ENCODE assay signal across 7 mouse cellular contexts in the genomic region with DNA sequence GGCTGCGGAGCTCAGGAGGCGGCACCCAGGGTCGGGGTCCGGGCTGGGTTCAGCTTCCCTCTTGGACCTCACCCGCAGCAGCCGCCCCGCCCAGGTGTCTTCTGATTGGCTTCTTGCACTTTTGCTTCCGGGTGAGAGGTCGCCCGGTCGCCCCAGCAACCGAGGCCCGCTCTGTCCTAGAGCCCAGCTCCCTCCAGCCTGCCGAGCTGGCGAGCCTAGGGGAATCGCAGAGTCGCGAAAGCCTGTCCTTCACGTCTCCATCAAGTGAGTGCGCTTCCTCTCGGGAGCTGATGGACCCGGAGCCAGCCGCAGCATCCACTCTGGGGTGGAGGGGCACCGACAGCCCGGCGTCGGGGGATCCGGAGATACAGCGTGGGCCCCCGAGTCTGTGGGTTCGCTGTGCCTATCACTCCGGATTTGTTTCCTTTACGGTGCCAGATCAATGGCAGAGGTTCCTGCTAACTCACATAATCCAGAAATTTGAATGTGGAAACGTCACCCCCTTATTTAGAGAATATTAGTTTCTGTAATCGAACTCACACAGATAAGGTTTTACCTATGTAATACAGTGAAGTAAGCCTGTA. TPM values are rescaled to one million over a fixed set of nuclear protein-coding genes. Genes with fewer than 3 reads are reported as not detected.
A peak's percentile ranks its signal among the peaks of the same experiment; 100 is the strongest.
DNase-seq lines count a peak whose midpoint lies in the region; ATAC-seq and TF ChIP-seq lines count a peak whose summit lies in the region.

A gene (plus strand): TSS at position 130 of the 584 bp plus-strand sequence.
A gene (minus strand): TSS at position 403 of the 584 bp plus-strand sequence.

- peak within 1 kb of the TSS; percentile 53 for H3K27ac ChIP-seq in embryonic facial prominence, embryonic 11.5 days (replicated peaks; ENCODE audit: low read depth, low read length)
- peak within 1 kb of the TSS; percentile 42 for H3K27ac ChIP-seq in kidney, adult 2 months (ENCODE audit: insufficient read depth, low read depth, low read length)
- H3K27ac ChIP-seq in limb, embryonic 12.5 days: peak within 1 kb of the TSS; percentile 91
- peak within 1 kb of the TSS; percentile 94 for H3K27ac ChIP-seq in midbrain, embryonic 15.5 days
- H3K27ac ChIP-seq in spleen, adult 2 months (ENCODE audit: insufficient read depth, low read length): peak within 1 kb of the TSS; percentile 79

- peak; percentile 100 for DNase-seq in adrenal gland, postnatal 14 days
- DNase-seq in embryonic facial prominence, embryonic 11.5 days (ENCODE audit: low spot score): peak; percentile 95
- DNase-seq in heart, adult 18-20 months: peak; percentile 98 to 99
- DNase-seq in kidney, adult 2 months: peak; percentile 99
- DNase-seq in spleen, adult 2 months (ENCODE audit: low read depth in 1 of 2, low spot score in 2 of 2): peak; percentile 85 to 97

- no peak for TF ChIP-seq POLR2A in kidney, adult 2 months (IDR thresholded peaks at IDR 0.05; ENCODE audit: low read depth, low read length)
- peak; percentile 36 for TF ChIP-seq POLR2A in spleen, adult 2 months (IDR thresholded peaks at IDR 0.05; ENCODE audit: low read depth, low read length)

- peak; percentile 98 for ATAC-seq in embryonic facial prominence, embryonic 11.5 days (replicated peaks; ENCODE audit: insufficient number of reproducible peaks, low FRiP score, low TSS enrichment, low read depth)
- ATAC-seq in limb, embryonic 12.5 days (ENCODE audit: insufficient number of reproducible peaks, insufficient read depth, low FRiP score, low TSS enrichment, low read depth): peak; percentile 98
- peak; percentile 99 for ATAC-seq in midbrain, embryonic 15.5 days (replicated peaks)

- no peaks in the 10 kb centered on the region for H3K27me3 ChIP-seq in embryonic facial prominence, embryonic 11.5 days (ENCODE audit: control insufficient read depth, insufficient read depth, low read length)
- H3K27me3 ChIP-seq in kidney, adult 2 months (replicated peaks; ENCODE audit: control insufficient read depth, insufficient read depth, low read length): no peaks in the 10 kb centered on the region
- H3K27me3 ChIP-seq in limb, embryonic 12.5 days: no peaks in the 10 kb centered on the region
- H3K27me3 ChIP-seq in midbrain, embryonic 15.5 days (replicated peaks): no peaks in the 10 kb centered on the region
- no peaks in the 10 kb centered on the region for H3K27me3 ChIP-seq in spleen, adult 2 months (ENCODE audit: control insufficient read depth, insufficient read depth, low read length)

- no peaks in the 10 kb centered on the region for H3K36me3 ChIP-seq in embryonic facial prominence, embryonic 11.5 days (replicated peaks; ENCODE audit: control insufficient read depth, insufficient read depth, low read depth, low read length)
- no peaks in the 10 kb centered on the region for H3K36me3 ChIP-seq in kidney, adult 2 months (ENCODE audit: control insufficient read depth, insufficient read depth, low read length)
- no peaks in the 10 kb centered on the region for H3K36me3 ChIP-seq in limb, embryonic 12.5 days
- no peaks in the 10 kb centered on the region for H3K36me3 ChIP-seq in midbrain, embryonic 15.5 days (replicated peaks)
- no peaks in the 10 kb centered on the region for H3K36me3 ChIP-seq in spleen, adult 2 months (ENCODE audit: control insufficient read depth, insufficient read depth, low read length)

- WGBS in embryonic facial prominence, embryonic 11.5 days: 1% methylated on average over 35 of the region's 35 CpGs
- under 1% methylated on average over 35 of the region's 35 CpGs for WGBS in kidney, adult 2 months
- WGBS in limb, embryonic 12.5 days: 1% methylated on average over 35 of the region's 35 CpGs
- WGBS in midbrain, embryonic 15.5 days: under 1% methylated on average over 35 of the region's 35 CpGs
- WGBS in spleen, adult 2 months: 2% methylated on average over 35 of the region's 35 CpGs

- H3K4me3 ChIP-seq in embryonic facial prominence, embryonic 11.5 days (ENCODE audit: low read depth, low read length): peak within 1 kb of the TSS; percentile 63
- H3K4me3 ChIP-seq in kidney, adult 2 months (ENCODE audit: insufficient read depth, low read depth, low read length): peak within 1 kb of the TSS; percentile 96
- H3K4me3 ChIP-seq in limb, embryonic 12.5 days (replicated peaks): peak within 1 kb of the TSS; percentile 77
- peak within 1 kb of the TSS; percentile 85 for H3K4me3 ChIP-seq in midbrain, embryonic 15.5 days
- H3K4me3 ChIP-seq in spleen, adult 2 months (ENCODE audit: extremely low read depth, insufficient read depth, insufficient read length): peak within 1 kb of the TSS; percentile 97

- no peak for TF ChIP-seq CTCF in kidney, adult 2 months (conservative IDR thresholded peaks at IDR 0.05; ENCODE audit: insufficient read depth, insufficient read length, low read depth, low read length)
- no peak for TF ChIP-seq CTCF in spleen, adult 2 months (IDR thresholded peaks at IDR 0.05; ENCODE audit: extremely low read depth, insufficient read depth, insufficient read length, insufficient replicate concordance)

- no peaks in the 10 kb centered on the region for H3K4me1 ChIP-seq in embryonic facial prominence, embryonic 11.5 days (ENCODE audit: control insufficient read depth, insufficient read depth, low read length)
- H3K4me1 ChIP-seq in kidney, adult 2 months (ENCODE audit: control insufficient read depth, insufficient read depth, low read length): no peaks in the 10 kb centered on the region
- H3K4me1 ChIP-seq in limb, embryonic 12.5 days (replicated peaks): peaks cover 12% of the 10 kb centered on the region
- H3K4me1 ChIP-seq in midbrain, embryonic 15.5 days: peaks cover 14% of the 10 kb centered on the region
- H3K4me1 ChIP-seq in spleen, adult 2 months (ENCODE audit: control insufficient read depth, insufficient read depth, insufficient read length): peaks cover 5% of the 10 kb centered on the region; the same call in 1 of the 2 replicates

- no peaks in the 10 kb centered on the region for H3K9me3 ChIP-seq in embryonic facial prominence, embryonic 11.5 days (replicated peaks; ENCODE audit: control insufficient read depth, low read length)
- H3K9me3 ChIP-seq in limb, embryonic 12.5 days: no peaks in the 10 kb centered on the region
- H3K9me3 ChIP-seq in midbrain, embryonic 15.5 days: no peaks in the 10 kb centered on the region

- peak within 1 kb of the TSS; percentile 65 for H3K9ac ChIP-seq in embryonic facial prominence, embryonic 11.5 days (replicated peaks; ENCODE audit: low read length)
- peak within 1 kb of the TSS; percentile 78 for H3K9ac ChIP-seq in limb, embryonic 12.5 days (replicated peaks)
- peak within 1 kb of the TSS; percentile 92 for H3K9ac ChIP-seq in midbrain, embryonic 15.5 days

- peak within 1 kb of the TSS; percentile 62 for H3K4me2 ChIP-seq in embryonic facial prominence, embryonic 11.5 days (ENCODE audit: low read depth, low read length)
- H3K4me2 ChIP-seq in limb, embryonic 12.5 days: peak within 1 kb of the TSS; percentile 68
- H3K4me2 ChIP-seq in midbrain, embryonic 15.5 days: peak within 1 kb of the TSS; percentile 52

RNA-seq across cellular contexts. Expression of the first gene that starts in this region (rescaled TPM):
- 12.7 and 17.2 TPM in 2 replicates for total RNA-seq in adrenal gland, postnatal 14 days (2021)
- 22.4 and 26.1 TPM in 2 replicates for polyA plus RNA-seq in embryonic facial prominence, embryonic 11.5 days (2014; fragmentation: Nextera tagmentation; extraction: Ambion mirVana)
- total RNA-seq in heart, adult 18-20 months (2021): 10 to 100 TPM; 11.7 to 14.0 TPM
- 25.2 and 36.5 TPM in 2 replicates for polyA plus RNA-seq in kidney, adult 2 months (2012; rRNA removed)
- 21.8 and 23.7 TPM in 2 replicates for polyA plus RNA-seq in limb, embryonic 12.5 days (2016; fragmentation: Nextera tagmentation; extraction: Ambion mirVana)
- polyA plus RNA-seq in midbrain, embryonic 15.5 days (2015; fragmentation: Nextera tagmentation; extraction: Ambion mirVana): 48.8 and 49.7 TPM in 2 replicates
- polyA plus RNA-seq in spleen, adult 2 months (2012; rRNA removed): 0.46 and 0.75 TPM in 2 replicates

RNA-seq across cellular contexts. Expression of the second gene that starts in this region (rescaled TPM):
- total RNA-seq in adrenal gland, postnatal 14 days (2021): 12.9 and 16.9 TPM in 2 replicates
- polyA plus RNA-seq in embryonic facial prominence, embryonic 11.5 days (2014; fragmentation: Nextera tagmentation; extraction: Ambion mirVana): 19.1 and 20.8 TPM in 2 replicates
- 1 to 10 TPM; 5.0 to 5.9 TPM for total RNA-seq in heart, adult 18-20 months (2021)
- polyA plus RNA-seq in kidney, adult 2 months (2012; rRNA removed): 6.0 and 6.4 TPM in 2 replicates
- polyA plus RNA-seq in limb, embryonic 12.5 days (2016; fragmentation: Nextera tagmentation; extraction: Ambion mirVana): 27.0 and 28.5 TPM in 2 replicates
- 52.2 and 58.2 TPM in 2 replicates for polyA plus RNA-seq in midbrain, embryonic 15.5 days (2015; fragmentation: Nextera tagmentation; extraction: Ambion mirVana)
- polyA plus RNA-seq in spleen, adult 2 months (2012; rRNA removed): 10.6 and 10.8 TPM in 2 replicates

Comparison
In these comparisons a context has a peak if more than half of its experiments do, and no peak if none do; other contexts are left out.
1. Peak in every context shown above with its lines: DNase-seq, ATAC-seq, H3K4me3 ChIP-seq and H3K27ac ChIP-seq.
2. RNA of the first gene that starts in this region (polyA plus RNA-seq): 48.8 to 49.7 TPM in midbrain, embryonic 15.5 days, 25.2 to 36.5 TPM in kidney, adult 2 months, 22.4 to 26.1 TPM in embryonic facial prominence, embryonic 11.5 days and 21.8 to 23.7 TPM in limb, embryonic 12.5 days; 0.46 to 0.75 TPM in spleen, adult 2 months; every median in the first group is over 10 times any median in the second.
3. H3K27ac ChIP-seq: peak in every context shown above with its lines; median percentile 94 in midbrain, embryonic 15.5 days; 91 in limb, embryonic 12.5 days; 79 in spleen, adult 2 months; 53 in embryonic facial prominence, embryonic 11.5 days; 42 in kidney, adult 2 months.